Mouse (Mus musculus) kidney, embryonic 16.5 days (tissue): Measurements from ENCODE around the gene Xrra1. TPM values are rescaled to one million over a fixed set of nuclear protein-coding genes. Genes with fewer than 3 reads are reported as not detected.
A peak's percentile ranks its signal among the peaks of the same experiment; 100 is the strongest.

Source experiments
- ATAC-seq: fragments of 200-750 bp; cut with Nextera tagmentation; 2 replicates; pipeline ENCODE4 v1.8.0; 2017; ENCODE audit warnings: moderate TSS enrichment; ENCODE audit not compliant: low FRiP score, low TSS enrichment
- H3K27ac ChIP-seq: fragments of 300-500 bp; sonication (generic); 2 replicates; pipeline ENCODE4 v1.5.1; 2014; ENCODE audit warnings: low read length
- H3K27me3 ChIP-seq: fragments of 300-500 bp; sonication (generic); 2 replicates; pipeline ENCODE4 v1.6.1; 2014; ENCODE audit warnings: low read length, control low read depth, mixed read lengths; ENCODE audit not compliant: insufficient read depth
- H3K36me3 ChIP-seq: fragments of 300-500 bp; sonication (generic); 2 replicates; pipeline ENCODE4 v1.6.1; 2014; ENCODE audit warnings: low read length, control low read depth, mixed read lengths; ENCODE audit not compliant: insufficient read depth
- H3K4me1 ChIP-seq: fragments of 300-500 bp; sonication (generic); 2 replicates; pipeline ENCODE4 v1.6.1; 2014; ENCODE audit warnings: low read length, control low read depth, mixed read lengths; ENCODE audit not compliant: insufficient read depth
- H3K4me2 ChIP-seq: fragments of 300-500 bp; sonication (generic); replicated peaks from 2 replicates; pipeline ENCODE4 v1.6.1; 2014; ENCODE audit warnings: low read depth, low read length
- H3K4me3 ChIP-seq: fragments of 300-500 bp; sonication (generic); 2 replicates; pipeline ENCODE4 v1.5.1; 2014; ENCODE audit warnings: mild to moderate bottlenecking, low read length
- H3K9ac ChIP-seq: fragments of 300-500 bp; sonication (generic); replicated peaks from 2 replicates; pipeline ENCODE4 v1.6.1; 2014; ENCODE audit warnings: low read length
- H3K9me3 ChIP-seq: fragments of 300-500 bp; sonication (generic); 2 replicates; pipeline ENCODE4 v1.6.1; 2016; ENCODE audit warnings: low read length, control low read depth
- WGBS: fragments of 180-500 bp; shearing (Covaris S2); extraction: QIAGEN DNeasy Blood & Tissue Kit; methylation state at CpG from one replicate; pipeline ENCODE4 v1.1.7; 2014; 5-methylcytosine and 5-hydroxymethylcytosine counted together
- polyA plus RNA-seq: library from polyadenylated mRNA; unstranded; fragments of >200 nt; fragmentation: Nextera tagmentation; extraction: Ambion mirVana; gene quantifications from 2 replicates; pipeline ENCODE4 v1.2.1, GENCODE M21; 2015

Xrra1 gene
- polyA plus RNA-seq, 1 experiment from 2014 or later, result 0.26 TPM

DNA sequence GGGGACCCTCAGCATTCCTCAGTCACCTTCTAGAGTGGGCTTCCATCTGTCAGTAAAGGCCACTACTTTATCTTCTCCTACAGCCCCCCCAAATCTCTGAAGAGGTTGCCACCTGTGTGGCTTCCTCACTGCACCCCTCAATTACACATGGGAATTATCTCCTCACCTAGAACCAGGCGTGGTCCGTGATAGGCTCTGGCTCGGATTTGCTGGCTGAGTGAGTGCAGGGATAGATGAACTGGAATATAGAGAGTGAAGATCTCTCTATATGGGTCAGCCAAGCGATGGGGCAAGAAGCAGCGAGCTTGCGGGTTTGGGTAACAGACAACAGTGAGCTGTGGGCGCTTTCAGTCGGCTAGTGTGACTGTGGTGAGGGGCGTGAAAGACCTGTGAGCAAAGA, 33.4 kb upstream of the Xrra1 start:
- no peak overlapping the region for H3K4me2 ChIP-seq
- H3K27me3 ChIP-seq, result no peaks in the 10 kb centered on the region
- WGBS, result 88% methylated on average over 9 of the region's 9 CpGs
- H3K4me1 ChIP-seq, result peaks cover 5% of the 10 kb centered on the region; the same call in 1 of the 2 replicates
- H3K36me3 ChIP-seq, result no peaks in the 10 kb centered on the region
- no peak overlapping the region for H3K9ac ChIP-seq
- ATAC-seq, result no peak
- H3K27ac ChIP-seq, result no peak overlapping the region
- no peaks in the 10 kb centered on the region for H3K9me3 ChIP-seq
- no peak overlapping the region for H3K4me3 ChIP-seq

- no peak overlapping the region for H3K4me2 ChIP-seq
- no peaks in the 10 kb centered on the region for H3K36me3 ChIP-seq
- H3K27ac ChIP-seq, result no peak overlapping the region
- no peak overlapping the region for H3K4me3 ChIP-seq
- no peak for ATAC-seq
- no peaks in the 10 kb centered on the region for H3K9me3 ChIP-seq
- H3K4me1 ChIP-seq, result peaks cover 5% of the 10 kb centered on the region; the same call in 1 of the 2 replicates
- no peak overlapping the region for H3K9ac ChIP-seq
- no peaks in the 10 kb centered on the region for H3K27me3 ChIP-seq
- WGBS, result 53% methylated on average over 6 of the region's 6 CpGs
Observed at GRCm38 (mm10) chr7:99826096-99826495, 32.8 kb upstream of the Xrra1 start.

- no peaks in the 10 kb centered on the region for H3K9me3 ChIP-seq
- H3K36me3 ChIP-seq, result no peaks in the 10 kb centered on the region
- peak within 1 kb of the TSS; percentile 55 for H3K4me3 ChIP-seq
- H3K4me1 ChIP-seq, result peaks cover 3% of the 10 kb centered on the region; the same call in 1 of the 2 replicates
- H3K27ac ChIP-seq, result peak within 1 kb of the TSS; percentile 80
- H3K27me3 ChIP-seq, result no peaks in the 10 kb centered on the region
- peak within 1 kb of the TSS; percentile 69 for H3K9ac ChIP-seq
- H3K4me2 ChIP-seq, result peak within 1 kb of the TSS; percentile 55
- ATAC-seq, result peak; percentile 100
- WGBS, result under 1% methylated on average over 26 of the region's 26 CpGs
Observed at GRCm38 (mm10) chr7:99828083-99828570, 30.8 kb upstream of the Xrra1 start, which contains the start of gene Neu3. Gene Neu3, minus strand, starts transcription at chr7:99828417.

- WGBS, result 84% methylated on average over 5 of the region's 5 CpGs
- H3K27ac ChIP-seq, result no peak overlapping the region
Observed at GRCm38 (mm10) chr7:99833115-99833845, 25.6 kb upstream of the Xrra1 start.

GRCm38 (mm10) chr7:99833846-99834222, 25.1 kb upstream of the Xrra1 start:
- WGBS, result 89% methylated on average over 2 of the region's 2 CpGs
- Histone ChIP-seq H3K4me3 (no peak overlapping the region), H3K27me3 (no peaks in the 10 kb centered on the region), H3K9ac (no peak overlapping the region), H3K4me2 (no peak overlapping the region), H3K36me3 (peaks cover 16% of the 10 kb centered on the region), H3K9me3 (no peaks in the 10 kb centered on the region), H3K4me1 (no peaks in the 10 kb centered on the region), H3K27ac (no peak overlapping the region)
- ATAC-seq, result no peak

More at GRCm38 (mm10) chr7:99833115-99833845, 25.6 kb upstream of the Xrra1 start:
- Histone ChIP-seq H3K4me1 (0 out of 2 replicates have a peak, but pooled peaks cover 3% of the 10 kb centered on the region), H3K4me2 (no peak overlapping the region), H3K9ac (no peak overlapping the region), H3K27me3 (no peaks in the 10 kb centered on the region), H3K36me3 (peaks cover 12% of the 10 kb centered on the region), H3K9me3 (no peaks in the 10 kb centered on the region), H3K4me3 (no peak overlapping the region)
- ATAC-seq, result no peak

GRCm38 (mm10) chr7:99834314-99834853, 24.5 kb upstream of the Xrra1 start:
- no peak overlapping the region for H3K9ac ChIP-seq
- WGBS, result 84% methylated on average over 5 of the region's 5 CpGs
- ATAC-seq, result no peak
- no peak overlapping the region for H3K4me3 ChIP-seq
- H3K27ac ChIP-seq, result no peak overlapping the region
- no peak overlapping the region for H3K4me2 ChIP-seq
- H3K27me3 ChIP-seq, result no peaks in the 10 kb centered on the region
- H3K9me3 ChIP-seq, result no peaks in the 10 kb centered on the region
- no peaks in the 10 kb centered on the region for H3K4me1 ChIP-seq
- H3K36me3 ChIP-seq, result peaks cover 20% of the 10 kb centered on the region

- no peak for ATAC-seq
- no peak overlapping the region for H3K27ac ChIP-seq
- no peaks in the 10 kb centered on the region for H3K27me3 ChIP-seq
- H3K4me3 ChIP-seq, result no peak overlapping the region
- H3K9me3 ChIP-seq, result no peaks in the 10 kb centered on the region
- no peak overlapping the region for H3K4me2 ChIP-seq
- no peaks in the 10 kb centered on the region for H3K4me1 ChIP-seq
- 57% methylated on average over 4 of the region's 4 CpGs for WGBS
- H3K36me3 ChIP-seq, result peaks cover 27% of the 10 kb centered on the region
- H3K9ac ChIP-seq, result no peak overlapping the region
Observed at GRCm38 (mm10) chr7:99836781-99837180, 22.1 kb upstream of the Xrra1 start.

- no peaks in the 10 kb centered on the region for H3K4me1 ChIP-seq
- no peak overlapping the region for H3K9ac ChIP-seq
- H3K36me3 ChIP-seq, result peaks cover 34% of the 10 kb centered on the region
- WGBS, result 75% methylated on average over 6 of the region's 6 CpGs
- no peak for ATAC-seq
- H3K27ac ChIP-seq, result no peak overlapping the region
- no peaks in the 10 kb centered on the region for H3K9me3 ChIP-seq
- no peak overlapping the region for H3K4me2 ChIP-seq
- H3K4me3 ChIP-seq, result no peak overlapping the region
- no peaks in the 10 kb centered on the region for H3K27me3 ChIP-seq
Observed at GRCm38 (mm10) chr7:99837358-99838071, 21.4 kb upstream of the Xrra1 start.

- no peak overlapping the region for H3K27ac ChIP-seq
- H3K36me3 ChIP-seq, result peaks cover 41% of the 10 kb centered on the region
- no peaks in the 10 kb centered on the region for H3K4me1 ChIP-seq
- no peak overlapping the region for H3K9ac ChIP-seq
- H3K9me3 ChIP-seq, result no peaks in the 10 kb centered on the region
- ATAC-seq, result no peak
- no peaks in the 10 kb centered on the region for H3K27me3 ChIP-seq
- no peak overlapping the region for H3K4me2 ChIP-seq
- 86% methylated on average over 3 of the region's 3 CpGs for WGBS
- no peak overlapping the region for H3K4me3 ChIP-seq
Observed at GRCm38 (mm10) chr7:99838241-99838640, 20.7 kb upstream of the Xrra1 start.
